Mouse (Mus musculus): ENCODE measurements at regions not wholly inside any gene's neighbourhood (a gene's known extent, or its start where the extent isn't known, plus 50 kb on each side); places are given as distances from the start of the nearest gene placed in this dataset.

DNA sequence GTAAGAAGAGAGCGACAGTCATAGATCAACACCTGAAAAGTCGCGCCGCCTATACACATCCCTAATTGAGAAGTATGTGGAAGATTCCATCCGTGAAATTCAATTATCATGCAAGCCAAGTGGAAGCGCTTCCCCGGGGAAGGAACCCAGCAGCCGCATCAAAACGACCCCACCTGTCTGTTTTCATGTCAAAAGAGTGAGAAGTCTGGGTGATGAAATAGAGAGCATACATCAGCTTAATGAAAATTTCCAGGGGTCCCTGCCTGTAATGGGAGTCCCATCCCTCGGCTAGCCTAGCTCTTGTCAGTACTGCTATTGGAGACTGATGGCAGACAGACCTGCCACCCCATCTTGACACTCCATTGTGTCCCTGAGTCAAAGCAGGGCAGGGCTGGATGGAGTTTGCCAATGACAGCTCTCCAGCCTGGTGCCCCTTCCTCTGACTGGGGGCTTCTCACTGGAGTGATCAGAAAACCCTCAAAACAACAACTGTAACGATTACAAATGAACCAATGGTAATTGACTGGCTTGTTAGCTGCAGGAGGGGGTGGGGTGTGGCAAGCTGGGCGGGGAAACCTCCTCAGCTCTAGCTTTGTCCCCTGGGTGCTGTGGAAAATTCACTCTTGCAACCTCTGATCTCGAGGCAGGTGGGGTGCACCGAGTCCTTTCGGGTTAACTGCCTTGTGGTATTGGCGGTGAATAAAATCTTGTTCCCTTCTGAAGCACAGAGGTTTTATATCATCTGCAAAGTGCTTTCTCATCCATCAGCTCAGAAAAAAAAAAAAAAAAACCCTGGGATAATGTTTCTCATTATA lies 126.4 kb upstream of the Aldh1b1 start:
- TF ChIP-seq CTCF (conservative IDR thresholded peaks at IDR 0.05; ENCODE audit: low read length) (no peak), NANOG (IDR thresholded peaks at IDR 0.05; ENCODE audit: borderline replicate concordance, low read length) (no peak), POU5F1 (IDR thresholded peaks at IDR 0.05; ENCODE audit: borderline replicate concordance, low read length) (no peak)
